Mouse (Mus musculus) bone marrow macrophage, adult 2 months (primary cell): ENCODE data around the gene Angptl6.

Experiments used
- CTCF ChIP-seq: IDR thresholded peaks from 2 replicates; pipeline ENCODE4 v1.5.1; 2012; ENCODE audit warnings: low read depth, mild to moderate bottlenecking, low read length, moderate library complexity
- POLR2A ChIP-seq: IDR thresholded peaks from 2 replicates; pipeline ENCODE4 v1.6.1; 2012; ENCODE audit warnings: mild to moderate bottlenecking, low read depth, low read length, borderline replicate concordance

DNA sequence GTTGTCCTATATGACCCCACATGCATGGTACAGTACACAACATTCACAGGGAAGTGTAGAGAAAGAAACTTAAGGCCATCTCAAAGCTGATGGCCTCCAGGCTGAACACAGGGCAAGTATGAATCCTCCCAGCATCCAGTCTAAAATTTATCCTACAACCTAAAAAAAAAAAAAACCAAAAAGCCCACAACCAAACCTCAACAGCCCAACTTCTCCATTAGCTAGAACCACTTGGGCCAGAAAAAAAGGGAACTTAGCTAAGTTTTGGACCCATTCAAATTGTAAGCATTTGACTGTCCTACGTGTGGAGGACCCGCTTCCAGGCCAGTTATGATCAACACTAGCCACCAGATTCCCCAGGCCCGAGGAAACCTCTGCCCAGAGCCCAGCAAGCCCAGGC, 43.7 kb upstream of the Angptl6 start:
- TF ChIP-seq CTCF (no peak), POLR2A (no peak)
